7 mouse cellular contexts compared by ENCODE assay signal in genomic region chr8:93908546-93908945, GRCm38 (mm10).
DNase-seq lines count a peak whose midpoint lies in the region; ATAC-seq and TF ChIP-seq lines count a peak whose summit lies in the region.

No protein-coding gene starts in this region.

- H3K4me3 ChIP-seq in neural tube, embryonic 12.5 days, result no peak overlapping the region
- no peak overlapping the region for H3K4me3 ChIP-seq in forebrain, embryonic 10.5 days
- H3K4me3 ChIP-seq in hindbrain, postnatal 0 days (ENCODE audit: low read length), result no peak overlapping the region
- H3K4me3 ChIP-seq in stomach, embryonic 16.5 days (replicated peaks; ENCODE audit: low read length), result no peak overlapping the region

- no peaks in the 10 kb centered on the region for H3K9me3 ChIP-seq in neural tube, embryonic 12.5 days
- no peaks in the 10 kb centered on the region for H3K9me3 ChIP-seq in forebrain, embryonic 10.5 days
- no peaks in the 10 kb centered on the region for H3K9me3 ChIP-seq in hindbrain, postnatal 0 days (ENCODE audit: low read length)
- no peaks in the 10 kb centered on the region for H3K9me3 ChIP-seq in stomach, embryonic 16.5 days (replicated peaks; ENCODE audit: control insufficient read depth, low read length)

- TF ChIP-seq CTCF in hindbrain, postnatal 0 days (IDR thresholded peaks at IDR 0.05; ENCODE audit: low read depth), result no peak

- ATAC-seq in neural tube, embryonic 12.5 days (ENCODE audit: low FRiP score, low read depth), result no peak
- 0 out of 2 replicates have a peak, but pooled peaks have one; percentile 13 for ATAC-seq in hindbrain, postnatal 0 days
- 0 out of 2 replicates have a peak, but pooled peaks have one; percentile 11 for ATAC-seq in stomach, embryonic 16.5 days (ENCODE audit: insufficient read depth, low FRiP score)

- H3K4me2 ChIP-seq in neural tube, embryonic 12.5 days (replicated peaks), result no peak overlapping the region
- H3K4me2 ChIP-seq in hindbrain, postnatal 0 days (ENCODE audit: low read depth, low read length), result no peak overlapping the region
- H3K4me2 ChIP-seq in stomach, embryonic 16.5 days (ENCODE audit: low read depth, low read length), result no peak overlapping the region

- H3K4me1 ChIP-seq in neural tube, embryonic 12.5 days, result peaks cover 26% of the 10 kb centered on the region
- H3K4me1 ChIP-seq in forebrain, embryonic 10.5 days, result peaks cover 52% of the 10 kb centered on the region
- peaks cover 32% of the 10 kb centered on the region for H3K4me1 ChIP-seq in hindbrain, postnatal 0 days (ENCODE audit: insufficient read depth, low read length)
- peaks cover 17% of the 10 kb centered on the region for H3K4me1 ChIP-seq in stomach, embryonic 16.5 days (ENCODE audit: control insufficient read depth, insufficient read depth, low read length)

- no peak for DNase-seq in neural tube, embryonic 10.5 days (ENCODE audit: extremely low spot score, low spot score)
- no peak for DNase-seq in forebrain, embryonic 10.5 days (ENCODE audit: extremely low spot score, low spot score)
- DNase-seq in hindbrain, postnatal 0 days (ENCODE audit: low spot score), result no peak
- DNase-seq in thymus, postnatal 25 days, result no peak
- DNase-seq in layer of hippocampus, adult 8-10 months (ENCODE audit: low spot score in 2 of 2), result no peak

- no peaks in the 10 kb centered on the region for H3K36me3 ChIP-seq in neural tube, embryonic 12.5 days
- H3K36me3 ChIP-seq in forebrain, embryonic 10.5 days (replicated peaks), result peaks cover 5% of the 10 kb centered on the region; the same call in 1 of the 2 replicates
- H3K36me3 ChIP-seq in hindbrain, postnatal 0 days (ENCODE audit: insufficient read depth, low read length), result no peaks in the 10 kb centered on the region
- no peaks in the 10 kb centered on the region for H3K36me3 ChIP-seq in stomach, embryonic 16.5 days (ENCODE audit: control insufficient read depth, insufficient read depth, low read length)

- peak overlapping the region; percentile 38; the same call in 1 of the 2 replicates for H3K27ac ChIP-seq in neural tube, embryonic 12.5 days
- H3K27ac ChIP-seq in forebrain, embryonic 10.5 days, result peak overlapping the region; percentile 75
- peak overlapping the region; percentile 73 for H3K27ac ChIP-seq in hindbrain, postnatal 0 days
- peak overlapping the region; percentile 29 for H3K27ac ChIP-seq in stomach, embryonic 16.5 days (ENCODE audit: low read length)

- H3K9ac ChIP-seq in neural tube, embryonic 12.5 days, result no peak overlapping the region
- H3K9ac ChIP-seq in hindbrain, postnatal 0 days (replicated peaks; ENCODE audit: low read length), result peak overlapping the region; percentile 28; the same call in 1 of the 2 replicates
- no peak overlapping the region for H3K9ac ChIP-seq in stomach, embryonic 16.5 days (ENCODE audit: low read length)

- 36% methylated on average over 1 of the region's 1 CpGs for WGBS in neural tube, embryonic 12.5 days
- WGBS in forebrain, embryonic 10.5 days, result 44% methylated on average over 1 of the region's 1 CpGs
- WGBS in hindbrain, postnatal 0 days, result 13% methylated on average over 1 of the region's 1 CpGs
- 30% methylated on average over 1 of the region's 1 CpGs for WGBS in stomach, embryonic 16.5 days

- H3K27me3 ChIP-seq in neural tube, embryonic 12.5 days (replicated peaks), result no peaks in the 10 kb centered on the region
- peaks cover 5% of the 10 kb centered on the region for H3K27me3 ChIP-seq in forebrain, embryonic 10.5 days (ENCODE audit: poor library complexity, severe bottlenecking)
- H3K27me3 ChIP-seq in hindbrain, postnatal 0 days (ENCODE audit: insufficient read depth, low read length), result no peaks in the 10 kb centered on the region
- no peaks in the 10 kb centered on the region for H3K27me3 ChIP-seq in stomach, embryonic 16.5 days (ENCODE audit: control insufficient read depth, insufficient read depth, low read length)
